Mouse (Mus musculus) T-helper 17 cell (primary cell): ENCODE data around the gene Mfsd6l.

Experiments used
- in situ Hi-C, 2 experiments: fragments of 300-600 bp; cut with MboI, MseI; formaldehyde crosslinking; loops; 1 replicate in 1 of 2; 2 replicates in 1 of 2; pipeline ENCODE4 v1.15.1; 2025; ENCODE audit warnings: high pct_unique_total_duplicates in 2 of 2

The Mfsd6l gene

GRCm38 (mm10) chr11:68555918-68556584 lies at the start of gene Mfsd6l:
Gene Mfsd6l, plus strand, starts transcription at chr11:68556186.
- in situ Hi-C loops: loop anchor here in 1 of 2 experiments (10.0 kb wide), 1 partner anchor 61 kb away; no protein-coding TSS in a partner anchor

- in situ Hi-C loops: no loop called here
Observed at GRCm38 (mm10) chr11:68507246-68507645, 48.7 kb upstream of the Mfsd6l start.

- in situ Hi-C loops: no loop called here
Observed at GRCm38 (mm10) chr11:68508619-68509018, 47.4 kb upstream of the Mfsd6l start.

- in situ Hi-C loops: no loop called here
Observed at GRCm38 (mm10) chr11:68509194-68509593, 46.8 kb upstream of the Mfsd6l start.

- in situ Hi-C loops: no loop called here
Observed at GRCm38 (mm10) chr11:68513969-68514368, 42.0 kb upstream of the Mfsd6l start.

GRCm38 (mm10) chr11:68519362-68519761 lies 36.6 kb upstream of the Mfsd6l start:
- in situ Hi-C loops: no loop called here

- in situ Hi-C loops: no loop called here
Observed at GRCm38 (mm10) chr11:68519815-68520214, 36.2 kb upstream of the Mfsd6l start.

- in situ Hi-C loops: no loop called here
Observed at GRCm38 (mm10) chr11:68520439-68520838, 35.5 kb upstream of the Mfsd6l start.

GRCm38 (mm10) chr11:68521352-68521751 lies 34.6 kb upstream of the Mfsd6l start:
- in situ Hi-C loops: no loop called here

GRCm38 (mm10) chr11:68526441-68526840 lies 29.5 kb upstream of the Mfsd6l start:
- in situ Hi-C loops: no loop called here

- in situ Hi-C loops: no loop called here
Observed at GRCm38 (mm10) chr11:68531066-68531806, 24.8 kb upstream of the Mfsd6l start.

- in situ Hi-C loops: no loop called here
Observed at GRCm38 (mm10) chr11:68531941-68532535, 23.9 kb upstream of the Mfsd6l start.

- in situ Hi-C loops: no loop called here
Observed at GRCm38 (mm10) chr11:68532773-68533172, 23.2 kb upstream of the Mfsd6l start.

- in situ Hi-C loops: no loop called here
Observed at GRCm38 (mm10) chr11:68533971-68534475, 22.0 kb upstream of the Mfsd6l start.

GRCm38 (mm10) chr11:68536026-68536425 lies 20.0 kb upstream of the Mfsd6l start:
- in situ Hi-C loops: no loop called here

- in situ Hi-C loops: no loop called here
Observed at GRCm38 (mm10) chr11:68536465-68536864, 19.5 kb upstream of the Mfsd6l start.

GRCm38 (mm10) chr11:68539621-68540020 lies 16.4 kb upstream of the Mfsd6l start:
- in situ Hi-C loops: no loop called here

GRCm38 (mm10) chr11:68544554-68544953 lies 11.4 kb upstream of the Mfsd6l start:
- in situ Hi-C loops: no loop called here

- in situ Hi-C loops: no loop called here
Observed at GRCm38 (mm10) chr11:68545172-68545571, 10.8 kb upstream of the Mfsd6l start.

- in situ Hi-C loops: no loop called here
Observed at GRCm38 (mm10) chr11:68545682-68546222, 10.2 kb upstream of the Mfsd6l start.

- in situ Hi-C loops: no loop called here
Observed at GRCm38 (mm10) chr11:68547484-68547883, 8.5 kb upstream of the Mfsd6l start.

GRCm38 (mm10) chr11:68549597-68549996 lies 6.4 kb upstream of the Mfsd6l start:
- in situ Hi-C loops: no loop called here
